Mouse (Mus musculus): ENCODE data around the gene Itih5. TPM values are rescaled to one million over a fixed set of nuclear protein-coding genes. Genes with fewer than 3 reads are reported as not detected.

The Itih5 gene
- polyA plus RNA-seq, 1 experiment, result 96.2 TPM

- DNase-seq (ENCODE audit: low spot score), result no peak
Observed at GRCm38 (mm10) chr2:10167283-10167682, 13.9 kb downstream of the Itih5 start.

- DNase-seq (ENCODE audit: low spot score), result no peak
Observed at GRCm38 (mm10) chr2:10168016-10168415, 14.6 kb downstream of the Itih5 start.

- DNase-seq (ENCODE audit: low spot score), result no peak
Observed at GRCm38 (mm10) chr2:10169991-10170390, 16.6 kb downstream of the Itih5 start.

- DNase-seq (ENCODE audit: low spot score), result no peak
Observed at GRCm38 (mm10) chr2:10193553-10193952, 40.2 kb downstream of the Itih5 start.

GRCm38 (mm10) chr2:10195162-10195561 lies 41.8 kb downstream of the Itih5 start:
- no peak for DNase-seq (ENCODE audit: low spot score)

- DNase-seq (ENCODE audit: low spot score), result no peak
Observed at GRCm38 (mm10) chr2:10199326-10199725, 46.0 kb downstream of the Itih5 start.

GRCm38 (mm10) chr2:10200736-10201285 lies 47.4 kb downstream of the Itih5 start:
- DNase-seq (ENCODE audit: low spot score), result no peak

GRCm38 (mm10) chr2:10204301-10204700 lies 50.9 kb downstream of the Itih5 start:
- no peak for DNase-seq (ENCODE audit: low spot score)

- no peak for DNase-seq (ENCODE audit: low spot score)
Observed at GRCm38 (mm10) chr2:10213468-10213867, 60.1 kb downstream of the Itih5 start.

- no peak for DNase-seq (ENCODE audit: low spot score)
Observed at GRCm38 (mm10) chr2:10215876-10216565, 62.6 kb downstream of the Itih5 start.

- no peak for DNase-seq (ENCODE audit: low spot score)
Observed at GRCm38 (mm10) chr2:10216566-10217247, 63.3 kb downstream of the Itih5 start.

- DNase-seq (ENCODE audit: low spot score), result no peak
Observed at GRCm38 (mm10) chr2:10221862-10222261, 68.5 kb downstream of the Itih5 start.

GRCm38 (mm10) chr2:10226907-10227306 lies 73.5 kb downstream of the Itih5 start:
- DNase-seq (ENCODE audit: low spot score), result no peak

GRCm38 (mm10) chr2:10231971-10232370 lies 78.6 kb downstream of the Itih5 start:
- no peak for DNase-seq (ENCODE audit: low spot score)

GRCm38 (mm10) chr2:10236554-10236953 lies 83.2 kb downstream of the Itih5 start:
- DNase-seq (ENCODE audit: low spot score), result no peak

- DNase-seq (ENCODE audit: low spot score), result no peak
Observed at GRCm38 (mm10) chr2:10242970-10243369, 89.6 kb downstream of the Itih5 start.

GRCm38 (mm10) chr2:10250441-10250840 lies 97.1 kb downstream of the Itih5 start:
- no peak for DNase-seq (ENCODE audit: low spot score)

GRCm38 (mm10) chr2:10250926-10251325 lies 97.6 kb downstream of the Itih5 start:
- no peak for DNase-seq (ENCODE audit: low spot score)

GRCm38 (mm10) chr2:10251466-10251865 lies 98.1 kb downstream of the Itih5 start:
- no peak for DNase-seq (ENCODE audit: low spot score)

GRCm38 (mm10) chr2:10252016-10252415 lies 98.6 kb downstream of the Itih5 start:
- DNase-seq (ENCODE audit: low spot score), result no peak

- DNase-seq (ENCODE audit: low spot score), result no peak
Observed at GRCm38 (mm10) chr2:10253351-10253750, 100.0 kb downstream of the Itih5 start.

- DNase-seq (ENCODE audit: low spot score), result no peak
Observed at GRCm38 (mm10) chr2:10256949-10257348, 103.6 kb downstream of the Itih5 start.

GRCm38 (mm10) chr2:10258312-10258711 lies 104.9 kb downstream of the Itih5 start:
- no peak for DNase-seq (ENCODE audit: low spot score)

All from urinary bladder, adult 2 months (tissue).